Mouse (Mus musculus): ENCODE measurements around the gene Zic2.

The Zic2 gene

DNA sequence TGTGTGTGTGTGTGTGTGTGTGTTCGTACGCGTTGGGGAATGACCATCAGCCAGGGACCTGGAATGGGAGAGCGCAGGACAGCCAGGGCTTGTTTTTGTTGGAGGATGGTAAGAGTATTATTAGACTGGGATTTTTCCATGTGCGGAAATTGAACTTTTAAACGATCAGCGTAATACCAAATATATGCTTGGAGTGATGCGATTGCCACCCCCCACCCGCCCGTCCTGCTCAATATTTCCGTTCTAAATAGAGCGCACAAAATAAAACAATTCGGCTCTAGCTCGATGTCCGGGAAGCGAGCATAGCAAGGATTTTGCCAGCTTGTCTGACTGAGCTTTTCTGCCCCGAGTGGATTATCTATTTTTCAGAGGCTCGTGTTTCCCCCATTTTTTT is 1.6 kb downstream of the Zic2 start:
- no peak for DNase-seq (ENCODE audit: low spot score in 2 of 2)

DNA sequence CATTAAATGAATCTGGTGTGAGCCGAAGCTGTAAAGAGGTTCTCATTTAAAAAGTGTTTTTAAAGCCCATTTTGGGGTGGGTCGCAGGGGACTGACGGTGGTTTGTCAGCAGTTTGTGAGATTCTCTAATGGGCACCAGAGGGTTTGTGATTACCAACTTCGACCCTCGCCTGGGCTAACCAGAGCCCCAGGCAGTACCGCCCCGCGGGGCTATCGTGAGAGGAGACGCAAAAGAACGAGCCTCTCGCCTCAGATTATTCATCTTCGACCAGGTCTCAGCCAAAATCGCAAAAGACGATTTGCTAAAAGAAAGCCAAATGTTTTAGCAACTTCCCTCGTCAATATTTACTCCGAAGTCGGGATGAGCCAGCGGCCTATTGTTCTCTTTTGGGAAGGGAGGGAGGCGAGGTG is 2.0 kb downstream of the Zic2 start:
- DNase-seq (ENCODE audit: low spot score in 2 of 2), result no peak

DNA sequence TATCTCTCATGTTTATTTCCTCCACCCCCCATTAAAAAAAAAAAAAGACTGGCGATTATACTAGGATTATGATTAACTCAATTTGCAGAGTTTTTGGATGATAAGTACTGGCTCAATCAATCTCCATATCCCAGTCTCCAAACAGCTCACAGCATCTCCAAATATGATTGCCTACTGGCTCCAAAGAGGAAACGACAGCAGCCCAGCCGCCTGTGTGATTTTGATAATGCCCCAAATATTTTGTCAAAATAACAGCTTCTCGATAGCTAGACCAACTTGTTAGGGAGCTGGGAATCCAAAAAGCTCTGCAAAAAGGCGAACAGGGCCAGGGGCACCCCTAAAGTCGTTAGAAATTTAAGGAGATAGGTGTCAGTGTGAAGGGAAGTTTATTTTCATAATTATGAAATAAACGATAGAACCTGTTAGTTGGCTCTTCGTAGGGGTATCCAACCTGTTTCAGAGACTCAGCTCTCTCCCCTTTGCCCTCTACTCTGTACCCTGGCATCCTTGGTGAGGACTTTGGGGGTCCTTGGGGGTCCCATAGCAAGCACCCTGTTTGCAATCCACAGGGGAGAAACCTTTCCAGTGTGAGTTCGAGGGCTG is 2.8 kb downstream of the Zic2 start:
- no peak for DNase-seq (ENCODE audit: low spot score in 2 of 2)

DNA sequence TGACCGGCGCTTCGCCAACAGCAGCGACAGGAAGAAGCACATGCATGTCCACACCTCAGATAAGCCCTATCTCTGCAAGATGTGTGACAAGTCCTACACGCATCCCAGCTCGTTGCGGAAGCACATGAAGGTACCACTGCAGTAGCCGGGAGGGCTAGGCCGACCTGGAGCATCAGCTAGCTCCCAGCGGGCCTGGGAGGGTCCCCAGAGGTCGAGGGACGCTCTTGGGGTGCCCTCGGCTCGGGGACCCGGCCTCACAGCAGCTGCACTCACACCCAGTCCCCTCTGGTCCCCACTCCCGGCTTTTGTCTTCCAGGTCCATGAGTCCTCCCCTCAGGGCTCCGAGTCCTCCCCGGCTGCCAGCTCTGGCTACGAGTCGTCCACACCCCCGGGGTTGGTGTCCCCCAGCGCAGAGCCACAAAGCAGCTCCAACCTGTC is 3.4 kb downstream of the Zic2 start:
- no peak for DNase-seq (ENCODE audit: low spot score in 2 of 2)

DNA sequence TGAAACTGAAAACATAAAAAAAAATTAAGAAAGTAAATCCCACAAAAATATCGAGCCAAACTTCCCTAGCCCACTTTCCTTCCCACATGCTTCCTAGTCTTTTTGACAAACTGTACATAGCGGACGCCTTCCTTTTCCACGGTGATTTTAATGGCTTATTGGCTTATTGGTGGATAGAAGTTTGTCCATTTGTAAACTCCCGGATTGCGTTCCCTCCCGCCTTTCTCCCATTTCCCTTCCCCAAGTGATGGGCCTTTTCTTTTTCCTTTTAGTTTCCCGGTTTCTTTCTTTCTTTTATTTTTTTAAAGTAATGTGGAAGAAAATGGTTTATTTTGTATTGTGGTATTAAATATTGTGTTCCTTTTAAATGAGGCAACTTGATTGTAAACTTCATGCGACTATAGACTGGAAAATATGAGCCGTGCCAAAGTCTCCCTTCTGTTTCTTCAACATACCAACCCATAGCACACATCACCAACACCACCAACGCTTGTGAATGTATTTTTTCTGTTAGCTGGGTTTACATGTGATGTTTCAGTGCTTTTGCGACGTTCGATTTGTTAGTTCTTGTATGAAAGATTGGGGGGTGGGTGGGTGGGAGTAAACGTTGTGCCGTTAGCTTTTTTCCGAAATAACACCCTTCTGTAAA is 4.3 kb downstream of the Zic2 start:
- DNase-seq (ENCODE audit: low spot score in 2 of 2), result no peak

DNA sequence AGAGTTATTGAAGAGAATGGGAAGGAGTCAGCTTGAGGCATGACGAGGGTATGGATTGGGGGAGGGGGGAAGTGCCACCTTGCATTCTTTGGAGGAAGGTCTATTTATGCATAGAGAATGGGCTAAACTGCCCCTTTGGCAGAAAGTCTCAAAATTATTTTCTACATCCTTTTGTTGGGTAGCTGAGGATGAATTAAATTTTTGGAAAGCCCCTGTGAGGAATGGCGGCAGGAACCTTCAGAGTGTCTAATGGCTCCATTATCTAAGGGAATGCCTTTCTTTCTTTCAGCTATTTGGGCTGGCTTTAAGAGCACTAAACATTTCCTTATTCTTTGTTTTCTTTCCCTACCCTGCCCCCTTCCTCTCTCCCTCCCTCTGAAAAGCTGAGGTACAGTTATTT is 5.1 kb downstream of the Zic2 start:
- DNase-seq (ENCODE audit: low spot score in 2 of 2), result no peak

DNA sequence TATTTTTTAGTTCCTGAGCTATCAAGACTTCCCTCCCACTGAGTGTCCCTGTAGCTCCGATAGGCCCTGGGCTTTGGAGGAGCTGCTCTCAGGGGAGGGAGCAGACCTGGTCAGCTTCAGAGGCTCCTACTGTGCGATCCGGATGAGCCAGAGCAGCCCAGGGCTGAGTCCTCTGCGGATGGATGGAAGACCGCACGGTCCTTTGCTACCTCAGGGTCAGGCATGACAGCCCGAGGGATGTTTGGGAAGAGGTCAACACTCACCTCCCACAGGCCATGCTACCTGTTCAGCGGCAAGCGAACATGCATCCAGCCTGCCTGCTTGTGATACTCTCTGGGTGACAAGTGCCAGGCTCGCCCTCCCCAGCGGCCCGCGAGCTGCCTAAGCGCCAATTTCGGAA is 5.9 kb downstream of the Zic2 start:
- no peak for DNase-seq (ENCODE audit: low spot score in 2 of 2)

DNA sequence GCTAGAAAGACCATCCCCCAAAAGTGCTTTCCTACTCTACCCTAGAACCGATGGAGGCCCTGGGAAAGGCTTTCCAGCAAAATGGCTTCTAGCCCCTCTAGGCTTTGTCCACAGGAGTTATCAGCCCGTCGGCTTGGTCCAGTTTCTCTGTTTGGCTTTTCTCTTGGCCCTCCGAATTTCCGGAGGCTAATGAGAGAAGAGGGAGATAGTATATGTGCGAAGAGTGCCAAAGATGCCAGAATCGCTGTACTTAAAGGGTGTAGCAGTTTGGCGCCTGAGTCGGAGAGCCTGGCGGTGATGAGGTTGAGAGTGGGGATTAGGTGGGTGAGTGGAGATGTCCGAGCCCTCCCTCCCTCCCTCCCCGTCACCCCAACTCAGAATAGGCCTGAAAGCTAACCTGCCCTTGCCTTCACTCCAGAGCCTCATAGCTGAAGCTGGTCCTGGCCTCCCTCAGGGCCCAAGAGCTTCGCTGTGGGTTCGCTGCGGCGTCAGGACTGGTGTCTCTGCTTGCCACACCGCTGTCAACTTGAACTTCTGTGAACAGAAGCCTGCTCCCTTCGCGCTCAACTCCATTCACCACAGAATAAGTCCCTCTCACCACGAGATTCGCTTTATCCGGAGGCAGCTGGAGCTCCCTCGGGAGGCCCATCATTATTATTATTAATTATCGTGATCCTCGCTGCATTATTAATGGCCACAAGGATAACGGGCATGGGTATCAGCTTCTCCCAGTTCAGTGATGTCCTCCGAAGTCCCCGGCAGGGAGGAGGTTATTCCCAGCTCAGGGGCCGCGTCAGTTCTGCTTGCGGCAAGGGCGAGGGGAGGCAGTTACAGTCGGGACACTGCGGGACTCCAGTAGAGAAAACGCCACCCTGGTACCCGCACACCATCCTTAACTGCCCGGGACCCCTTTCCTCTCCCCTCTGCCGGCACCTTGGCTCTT is 7.1 kb downstream of the Zic2 start:
- no peak for DNase-seq (ENCODE audit: low spot score in 2 of 2)

DNA sequence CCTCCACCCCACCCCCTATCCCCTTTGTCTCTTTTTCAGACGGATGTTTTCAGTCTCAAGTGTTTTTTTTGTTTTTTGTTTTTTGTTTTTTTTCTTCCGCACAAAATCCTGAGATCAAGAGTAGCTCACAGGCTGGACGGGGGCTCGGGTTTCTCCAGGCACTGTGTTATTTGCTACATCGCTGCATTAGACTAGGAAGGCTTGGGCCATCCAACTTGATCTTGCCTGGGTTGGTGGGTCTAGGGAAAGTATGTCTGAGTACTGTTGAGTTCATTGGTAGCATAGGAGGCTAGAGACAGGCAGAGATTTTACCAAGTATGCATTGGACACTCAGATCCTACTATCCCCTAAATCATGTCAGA is 7.8 kb downstream of the Zic2 start:
- no peak for DNase-seq (ENCODE audit: low spot score in 2 of 2)

DNA sequence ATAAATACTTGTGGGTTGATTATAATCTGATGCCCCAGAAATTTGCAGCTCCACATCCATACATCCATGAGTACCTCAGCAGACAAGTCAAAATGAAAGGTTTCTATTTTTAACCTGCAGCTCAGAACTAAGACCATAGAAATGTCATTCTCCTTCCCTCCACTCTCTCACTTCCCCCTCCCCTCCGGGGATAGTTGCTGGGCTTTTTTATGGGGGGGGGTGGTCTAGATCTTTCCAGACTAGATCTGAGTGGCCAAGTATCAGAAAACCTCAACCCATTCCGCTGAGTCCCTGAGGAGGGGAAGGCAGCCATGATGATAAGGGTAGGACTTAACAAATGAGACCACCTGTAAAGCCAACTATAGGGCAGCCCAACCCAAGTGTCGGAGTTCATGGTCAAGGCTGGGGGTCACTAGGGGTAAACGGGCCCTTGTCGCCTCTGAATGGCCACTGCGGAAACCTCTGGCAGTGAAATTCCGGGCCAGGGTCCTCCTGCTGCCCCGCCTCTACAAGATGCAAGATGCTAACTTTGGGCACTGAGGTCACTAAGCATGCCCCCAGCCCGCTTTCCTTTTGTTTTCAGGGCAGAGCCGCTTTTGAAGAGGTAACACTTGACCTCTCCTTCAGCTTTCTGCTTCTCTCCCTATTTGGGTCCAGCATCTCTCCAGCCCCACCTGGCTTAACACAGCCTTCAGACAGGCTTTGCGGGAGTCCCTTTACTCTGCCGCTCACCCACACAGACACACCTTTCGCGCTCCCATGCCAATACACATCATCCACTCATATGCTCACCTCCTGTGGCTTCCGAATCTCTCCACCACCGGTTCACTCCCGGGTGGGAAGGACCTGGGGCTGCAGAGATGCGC is 8.6 kb downstream of the Zic2 start:
- no peak for DNase-seq (ENCODE audit: low spot score in 2 of 2)

DNA sequence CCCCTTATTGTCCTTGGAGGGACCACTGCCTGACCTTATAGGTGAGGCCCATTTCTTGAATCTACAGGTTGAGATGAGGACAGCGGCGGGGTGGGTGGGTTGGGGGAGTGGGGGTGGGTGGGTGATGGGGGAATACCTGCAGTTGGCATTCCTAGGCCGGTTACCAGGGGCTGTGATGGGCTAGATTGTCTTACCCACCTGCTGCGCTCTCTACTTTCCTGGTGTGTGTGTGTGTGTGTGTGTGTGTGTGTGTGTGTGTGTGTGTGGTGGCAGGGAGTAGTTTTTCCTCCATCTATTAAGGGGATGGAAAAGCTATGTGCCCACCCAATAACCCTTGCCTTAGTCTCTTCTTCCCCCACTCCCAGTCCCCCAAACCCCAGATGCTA is 9.2 kb downstream of the Zic2 start:
- no peak for DNase-seq (ENCODE audit: low spot score in 2 of 2)

DNA sequence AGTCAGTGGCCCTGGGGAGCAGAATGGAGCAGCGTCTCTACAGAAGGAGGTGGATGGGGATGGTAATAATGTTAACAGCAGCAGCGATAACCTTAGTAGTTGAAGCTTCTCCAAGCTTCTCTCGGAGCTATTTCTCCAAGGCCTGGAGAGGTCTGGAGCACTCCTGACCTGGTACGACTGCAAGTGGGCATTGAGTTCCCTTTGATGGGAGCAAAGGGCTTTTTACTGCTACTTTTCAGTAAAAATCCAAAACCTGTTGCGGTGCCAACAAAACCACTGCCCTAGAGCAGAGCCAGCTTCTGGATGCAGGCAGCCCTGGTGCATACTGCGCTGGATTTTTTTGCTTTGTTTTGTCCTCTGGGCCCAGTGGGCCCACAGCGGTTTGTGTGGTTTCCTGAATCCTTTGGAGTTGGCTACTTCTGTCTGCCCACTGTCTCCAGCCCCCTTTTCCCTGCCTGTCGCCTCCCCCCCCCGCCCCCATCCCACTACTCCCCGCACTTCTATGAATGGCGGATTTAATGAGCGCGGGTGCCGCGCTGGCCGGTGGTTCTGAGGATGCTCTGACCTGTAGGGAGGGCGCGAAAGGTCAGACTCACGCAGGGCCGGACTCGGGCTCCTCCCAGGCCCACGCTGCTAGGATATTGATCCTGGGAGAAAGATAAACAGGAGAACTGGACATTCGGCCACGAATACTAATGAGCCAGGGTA is 9.8 kb downstream of the Zic2 start:
- no peak for DNase-seq (ENCODE audit: low spot score in 2 of 2)

DNA sequence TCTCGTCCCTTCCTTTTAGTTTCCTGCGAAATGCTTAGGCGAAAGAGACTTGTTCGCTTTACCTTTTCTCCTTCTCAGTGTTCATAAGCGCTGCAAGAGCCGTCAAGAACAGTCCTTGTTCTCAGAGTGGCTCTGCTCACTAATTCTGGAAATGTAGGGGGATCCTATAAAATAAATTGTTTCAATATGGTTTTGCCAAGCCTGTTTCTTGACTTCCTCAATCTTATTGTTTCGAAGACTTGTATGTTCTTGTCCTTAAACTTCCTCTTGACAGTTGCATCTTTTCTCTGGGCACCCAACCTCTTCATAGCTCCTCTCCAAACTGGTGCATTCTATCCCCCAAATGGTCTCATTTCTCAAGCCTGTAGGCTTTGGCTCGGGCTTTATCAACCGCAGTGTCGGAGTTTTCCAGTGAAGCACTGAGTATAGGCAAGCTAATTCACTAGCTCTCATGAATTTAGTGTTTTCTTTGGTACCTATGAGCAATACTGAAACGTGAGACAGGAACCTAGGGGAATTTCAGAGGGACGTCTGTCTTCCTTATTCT is 10.5 kb downstream of the Zic2 start:
- no peak for DNase-seq (ENCODE audit: low spot score in 2 of 2)

DNA sequence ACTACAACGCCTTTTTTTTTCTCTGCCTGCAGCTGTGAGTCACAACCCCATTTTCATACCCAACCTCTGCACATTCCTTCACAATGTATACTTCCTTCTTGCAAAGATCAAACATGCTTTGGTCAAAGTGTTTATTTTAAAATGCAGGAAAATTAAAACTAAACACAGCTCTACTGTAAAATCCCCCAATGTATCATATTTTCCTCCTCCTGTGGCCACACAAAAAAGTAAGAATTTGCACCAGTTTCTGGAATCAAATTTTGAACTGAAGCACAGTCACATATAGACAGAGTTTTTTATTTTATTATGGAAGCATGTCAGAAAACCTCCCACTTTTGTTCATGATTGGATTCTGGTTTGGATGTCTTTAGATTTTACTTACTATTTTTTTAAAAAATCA is 11.4 kb downstream of the Zic2 start:
- DNase-seq (ENCODE audit: low spot score in 2 of 2), result no peak

DNA sequence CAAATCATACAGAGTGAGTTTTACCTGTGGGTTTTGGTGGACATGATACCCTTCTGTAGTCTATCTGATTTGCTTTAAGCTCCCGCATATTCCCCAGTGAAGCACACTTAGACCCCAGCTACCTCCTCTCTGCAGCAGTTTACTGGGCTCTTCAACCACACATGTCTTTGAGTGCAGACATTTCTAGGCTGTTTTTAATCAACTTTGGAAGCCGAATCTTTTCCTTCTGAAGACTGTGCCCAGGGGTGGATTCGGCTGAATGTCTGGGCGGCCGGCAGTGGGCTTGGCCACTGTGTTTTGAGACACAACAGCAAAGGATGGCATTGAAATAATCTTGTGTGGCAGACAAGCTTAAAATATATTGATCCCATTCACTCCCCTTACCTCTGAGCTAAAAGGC is 12.1 kb downstream of the Zic2 start:
- no peak for DNase-seq (ENCODE audit: low spot score in 2 of 2)

DNA sequence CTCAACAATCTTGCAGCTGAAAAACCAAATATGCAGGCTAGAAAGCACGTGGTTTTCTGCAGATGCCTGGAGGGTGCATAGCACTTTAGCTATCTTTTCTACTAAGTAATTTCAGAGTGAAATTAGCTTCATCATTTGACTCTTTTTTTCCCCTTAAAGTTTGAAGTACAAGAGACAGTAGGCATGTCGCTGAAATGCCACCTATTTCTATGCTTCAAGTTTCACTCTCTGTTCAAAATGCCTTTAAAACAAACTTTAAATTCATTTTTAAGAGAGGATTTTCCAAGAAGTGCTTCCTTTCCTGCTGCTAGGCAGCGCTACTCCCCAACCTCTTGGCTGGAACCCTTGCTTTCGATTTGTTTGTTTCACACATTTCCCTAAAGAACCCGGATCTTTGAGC is 13.8 kb downstream of the Zic2 start:
- DNase-seq (ENCODE audit: low spot score in 2 of 2), result no peak

DNA sequence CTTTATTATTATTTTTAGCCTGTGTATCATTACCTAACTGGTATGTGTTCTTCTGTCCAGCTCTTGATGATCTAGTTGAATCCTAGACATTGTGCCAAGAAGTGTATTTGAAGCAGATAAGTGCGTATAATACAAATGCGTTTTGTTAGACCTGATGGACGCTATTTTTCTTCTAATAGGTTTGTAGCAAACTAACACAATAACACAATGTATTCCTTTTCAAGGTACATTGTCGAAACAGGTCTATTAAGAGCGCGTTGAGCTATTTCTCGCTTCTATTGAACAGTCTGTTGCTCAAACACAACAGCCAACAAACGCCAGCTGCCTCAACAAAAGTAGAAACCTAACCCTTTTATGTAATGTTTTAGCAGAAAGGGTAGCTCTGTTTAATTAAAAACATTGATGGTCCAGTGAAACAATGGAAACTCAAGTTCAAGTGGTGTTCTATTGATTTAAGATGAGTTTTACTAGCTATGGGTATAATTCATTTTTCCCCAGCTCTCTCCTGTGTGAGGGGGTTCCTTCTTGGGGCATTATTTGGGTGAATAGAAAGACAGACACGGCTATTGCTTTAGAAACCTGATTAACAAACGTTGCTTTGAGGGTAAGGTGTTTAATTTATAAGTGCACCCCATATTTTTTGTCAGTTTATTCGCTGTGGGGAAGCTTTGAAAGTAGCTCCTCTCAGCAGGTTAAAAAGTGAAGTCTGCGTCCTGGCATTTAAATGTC is 14.6 kb downstream of the Zic2 start:
- DNase-seq (ENCODE audit: low spot score in 2 of 2), result no peak

DNA sequence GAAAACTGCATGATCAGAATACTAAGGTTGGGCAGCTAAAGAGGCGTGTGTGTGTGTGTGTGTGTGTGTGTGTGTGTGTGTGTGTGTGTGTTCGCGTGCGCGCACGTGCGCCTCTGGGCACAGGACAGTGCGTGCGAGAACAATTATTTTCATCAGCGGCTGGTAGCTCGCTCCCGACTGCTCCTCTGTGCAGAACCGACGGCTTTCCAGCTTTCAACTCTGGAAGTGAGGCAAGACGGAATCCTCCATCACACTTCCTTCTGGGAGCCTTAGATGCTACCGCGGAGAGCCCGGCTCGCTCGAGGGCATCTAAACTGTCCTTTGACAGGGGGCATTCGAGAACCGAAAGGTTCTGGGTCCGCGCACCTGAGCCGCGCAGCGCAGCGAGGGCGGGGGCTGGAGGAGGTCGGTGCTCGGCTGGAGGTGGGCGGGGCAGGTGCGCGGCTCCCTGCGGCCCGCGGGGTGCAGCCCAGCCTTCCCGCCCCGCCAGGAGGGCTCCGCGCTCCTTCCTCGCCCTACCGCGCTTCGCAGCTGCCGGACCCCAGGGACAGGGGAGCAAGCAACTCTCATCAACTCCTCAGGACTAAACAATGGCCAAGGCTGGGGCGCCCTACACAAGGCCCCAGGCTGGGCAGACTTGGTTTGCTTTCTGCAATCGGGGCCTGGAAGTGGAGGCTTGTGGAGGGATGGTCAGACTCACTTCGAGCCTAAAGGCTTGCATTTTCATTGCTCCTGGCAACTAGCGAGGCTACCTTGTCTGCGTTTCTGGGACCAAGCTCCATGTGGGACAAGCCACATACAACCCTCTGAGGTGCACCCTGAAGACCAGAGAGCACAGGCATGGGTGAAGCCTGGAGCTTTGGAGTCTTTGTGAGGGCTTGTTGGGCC is 15.4 kb downstream of the Zic2 start, which contains the start of gene Gm10837:
Gene Gm10837 (plus strand): TSS at position 146 of the 888 bp plus-strand sequence.
- DNase-seq (ENCODE audit: low spot score in 2 of 2), result no peak

DNA sequence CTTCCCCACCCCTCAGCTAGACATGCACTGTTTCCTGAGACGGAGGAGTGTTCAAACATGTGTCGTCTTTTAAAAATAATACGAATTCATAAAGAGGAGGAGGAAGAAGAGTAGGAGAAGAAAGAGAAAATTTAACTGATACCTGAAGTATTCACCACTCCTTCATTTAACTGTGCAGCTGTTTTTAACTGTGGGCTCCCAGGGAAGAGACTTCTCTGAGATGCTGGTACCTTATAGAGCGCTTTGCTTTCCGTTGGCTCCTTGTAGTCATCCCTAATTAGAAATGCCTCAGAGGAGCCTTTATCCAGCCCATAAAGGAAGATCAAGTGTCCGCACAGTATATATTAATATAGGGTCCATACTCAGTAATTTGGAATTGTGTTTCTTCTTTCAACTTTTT is 16.3 kb downstream of the Zic2 start:
- no peak for DNase-seq (ENCODE audit: low spot score in 2 of 2)
